Mouse (Mus musculus) lung, embryonic 14.5 days (tissue): ENCODE data around the gene Fxyd2. TPM values are rescaled to one million over a fixed set of nuclear protein-coding genes. Genes with fewer than 3 reads are reported as not detected.

Experiments
- ATAC-seq: fragments of 200-750 bp; cut with Nextera tagmentation; 2 replicates; pipeline ENCODE4 v1.8.0; 2017; ENCODE audit warnings: mild to moderate bottlenecking, moderate TSS enrichment, moderate library complexity; ENCODE audit not compliant: insufficient read depth
- DNase-seq: peaks from one replicate; pipeline ENCODE4 v3.0.0-alpha.2; 2015
- H3K27ac ChIP-seq: fragments of 300-500 bp; sonication (generic); 2 replicates; pipeline ENCODE4 v1.5.1; 2014; ENCODE audit warnings: low read depth, mild to moderate bottlenecking, moderate library complexity
- H3K27me3 ChIP-seq: fragments of 300-500 bp; sonication (generic); 2 replicates; pipeline ENCODE4 v1.6.1; 2014; ENCODE audit warnings: low read length, control low read depth; ENCODE audit not compliant: insufficient read depth
- H3K36me3 ChIP-seq: fragments of 300-500 bp; sonication (generic); 2 replicates; pipeline ENCODE4 v1.6.1; 2014; ENCODE audit warnings: control low read depth; ENCODE audit not compliant: insufficient read depth
- H3K4me1 ChIP-seq: fragments of 300-500 bp; sonication (generic); 2 replicates; pipeline ENCODE4 v1.6.1; 2014; ENCODE audit warnings: antibody characterized with exemption, control low read depth; ENCODE audit not compliant: insufficient read depth
- H3K4me2 ChIP-seq: fragments of 300-500 bp; sonication (generic); 2 replicates; pipeline ENCODE4 v1.6.1; 2014; ENCODE audit warnings: mild to moderate bottlenecking
- H3K4me3 ChIP-seq: fragments of 300-500 bp; sonication (generic); 2 replicates; pipeline ENCODE4 v1.5.1; 2014; ENCODE audit warnings: low read depth, low read length
- H3K9ac ChIP-seq: fragments of 300-500 bp; sonication (generic); 2 replicates; pipeline ENCODE4 v1.6.1; 2014
- H3K9me3 ChIP-seq: fragments of 300-500 bp; sonication (generic); 2 replicates; pipeline ENCODE4 v1.6.1; 2016; ENCODE audit warnings: low read depth, low read length, control low read depth
- CTCF ChIP-seq: IDR thresholded peaks from 2 replicates; pipeline ENCODE4 v1.5.1; 2016; ENCODE audit warnings: antibody characterized with exemption, low read depth
- whole genome bisulfite sequencing: fragments of 180-500 bp; shearing (Covaris S2); extraction: QIAGEN DNeasy Blood & Tissue Kit; methylation state at CpG from one replicate; pipeline ENCODE4 v1.1.7; 2014; 5-methylcytosine and 5-hydroxymethylcytosine counted together
- polyA plus RNA-seq: library from polyadenylated mRNA; unstranded; fragments of >200 nt; fragmentation: Nextera tagmentation; extraction: Ambion mirVana; gene quantifications from 2 replicates; pipeline ENCODE4 v1.2.1, GENCODE M21; 2014

Gene Fxyd2
- polyA plus RNA-seq, 1 experiment from 2014 or later: 1.5 TPM

GRCm38 (mm10) chr9:45412700-45413477 lies 13.4 kb downstream of the Fxyd2 start:
- Histone ChIP-seq H3K4me2 (no peak overlapping the region), H3K27me3 (no peaks in the 10 kb centered on the region), H3K4me3 (no peak overlapping the region), H3K27ac (no peak overlapping the region), H3K9ac (no peak overlapping the region), H3K36me3 (no peaks in the 10 kb centered on the region), H3K9me3 (no peaks in the 10 kb centered on the region), H3K4me1 (no peaks in the 10 kb centered on the region; the same call in 1 of the 2 replicates)
- no peak for ATAC-seq
- no peak for TF ChIP-seq CTCF
- WGBS: 81% methylated on average over 4 of the region's 4 CpGs
- no peak for DNase-seq

GRCm38 (mm10) chr9:45413478-45414140 lies 14.1 kb downstream of the Fxyd2 start:
- DNase-seq (peak; percentile 54), ATAC-seq (no peak)
- Histone ChIP-seq H3K9me3 (no peaks in the 10 kb centered on the region), H3K9ac (no peak overlapping the region), H3K4me1 (no peaks in the 10 kb centered on the region; the same call in 1 of the 2 replicates), H3K27ac (no peak overlapping the region), H3K36me3 (no peaks in the 10 kb centered on the region), H3K4me2 (no peak overlapping the region), H3K4me3 (no peak overlapping the region), H3K27me3 (no peaks in the 10 kb centered on the region)
- TF ChIP-seq CTCF: peak; percentile 64
- WGBS: 51% methylated on average over 5 of the region's 5 CpGs

GRCm38 (mm10) chr9:45415912-45416311 lies 16.4 kb downstream of the Fxyd2 start:
- peak; percentile 73 for TF ChIP-seq CTCF
- Histone ChIP-seq H3K4me3 (no peak overlapping the region), H3K4me1 (no peaks in the 10 kb centered on the region; the same call in 1 of the 2 replicates), H3K27ac (no peak overlapping the region), H3K4me2 (no peak overlapping the region), H3K27me3 (no peaks in the 10 kb centered on the region), H3K9me3 (no peaks in the 10 kb centered on the region), H3K36me3 (no peaks in the 10 kb centered on the region), H3K9ac (no peak overlapping the region)
- WGBS: 43% methylated on average over 4 of the region's 4 CpGs
- ATAC-seq: no peak
- DNase-seq: peak; percentile 46

GRCm38 (mm10) chr9:45417245-45417644 lies 17.8 kb downstream of the Fxyd2 start:
- Histone ChIP-seq H3K4me3 (no peak overlapping the region), H3K4me1 (no peaks in the 10 kb centered on the region), H3K36me3 (no peaks in the 10 kb centered on the region), H3K9ac (no peak overlapping the region), H3K4me2 (peak overlapping the region; percentile 24; the same call in 1 of the 2 replicates), H3K27ac (no peak overlapping the region), H3K9me3 (no peaks in the 10 kb centered on the region), H3K27me3 (no peaks in the 10 kb centered on the region)
- no peak for ATAC-seq
- DNase-seq: peak; percentile 71
- WGBS: 23% methylated on average over 8 of the region's 8 CpGs
- TF ChIP-seq CTCF: peak; percentile 86

GRCm38 (mm10) chr9:45418252-45418651 lies 18.8 kb downstream of the Fxyd2 start:
- DNase-seq (no peak), ATAC-seq (no peak)
- 57% methylated on average over 8 of the region's 8 CpGs for WGBS
- no peaks in the 10 kb centered on the region for H3K27me3 ChIP-seq
- no peaks in the 10 kb centered on the region for H3K9me3 ChIP-seq
- H3K36me3 ChIP-seq: no peaks in the 10 kb centered on the region
- TF ChIP-seq CTCF: no peak
- no peak overlapping the region for H3K4me2 ChIP-seq
- H3K4me3 ChIP-seq: no peak overlapping the region
- H3K9ac ChIP-seq: no peak overlapping the region
- no peaks in the 10 kb centered on the region for H3K4me1 ChIP-seq
- no peak overlapping the region for H3K27ac ChIP-seq

GRCm38 (mm10) chr9:45421209-45421608 lies 21.7 kb downstream of the Fxyd2 start:
- no peak overlapping the region for H3K27ac ChIP-seq
- no peaks in the 10 kb centered on the region for H3K27me3 ChIP-seq
- no peak overlapping the region for H3K4me3 ChIP-seq
- no peak overlapping the region for H3K4me2 ChIP-seq
- peak; percentile 35 for TF ChIP-seq CTCF
- H3K9me3 ChIP-seq: no peaks in the 10 kb centered on the region
- no peak overlapping the region for H3K9ac ChIP-seq
- DNase-seq (peak; percentile 35), ATAC-seq (no peak)
- H3K36me3 ChIP-seq: no peaks in the 10 kb centered on the region
- no peaks in the 10 kb centered on the region for H3K4me1 ChIP-seq
- 67% methylated on average over 8 of the region's 8 CpGs for WGBS

- Histone ChIP-seq H3K4me1 (no peaks in the 10 kb centered on the region), H3K36me3 (no peaks in the 10 kb centered on the region), H3K9ac (no peak overlapping the region), H3K27me3 (0 out of 2 replicates have a peak, but pooled peaks cover 4% of the 10 kb centered on the region), H3K4me3 (no peak overlapping the region), H3K4me2 (no peak overlapping the region), H3K9me3 (no peaks in the 10 kb centered on the region), H3K27ac (no peak overlapping the region)
- no peak for ATAC-seq
- DNase-seq: no peak
- 68% methylated on average over 7 of the region's 7 CpGs for WGBS
- TF ChIP-seq CTCF: no peak
Measured at GRCm38 (mm10) chr9:45422761-45423298, 23.4 kb downstream of the Fxyd2 start.
